Mouse (Mus musculus): Measurements from ENCODE around the gene Gm20388.
"Not testable (repeated sequence)": the region's sequence is repeated elsewhere in the genome, so short reads cannot be mapped to it uniquely, and the experiment has no call there.

The Gm20388 gene

DNA sequence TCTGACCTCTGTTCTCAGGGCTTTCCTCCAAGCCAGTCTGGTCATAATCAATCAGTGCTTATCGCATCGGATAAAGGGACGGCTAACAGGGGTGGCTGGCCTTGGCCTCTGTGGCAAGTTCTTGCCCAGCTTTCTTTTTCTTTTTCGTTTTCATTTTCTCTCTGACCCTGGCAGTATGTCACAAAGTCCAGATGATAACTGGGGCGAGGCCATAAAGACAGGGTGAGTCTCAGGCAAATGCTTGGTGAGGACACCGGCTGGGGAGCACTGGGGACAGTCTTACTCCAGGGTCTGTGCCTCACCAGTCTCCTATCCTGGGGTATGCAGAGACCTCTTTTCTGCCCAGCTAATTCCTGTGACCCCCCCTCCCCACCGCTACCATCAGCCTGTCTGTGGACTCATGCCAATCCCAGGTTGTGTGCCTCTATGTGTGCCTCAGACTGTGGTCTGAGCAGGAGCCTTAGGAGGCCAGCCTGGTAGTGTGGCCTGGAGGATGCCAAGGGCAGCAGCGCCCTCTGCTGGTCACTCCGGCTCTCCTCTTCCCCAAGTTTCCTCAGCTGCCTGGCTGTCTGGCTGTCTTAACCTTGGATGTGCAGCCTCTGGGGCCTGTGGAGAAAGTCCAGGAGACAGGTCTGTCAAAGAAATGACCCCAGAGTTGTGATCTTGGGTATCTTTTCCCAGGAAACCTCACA lies 885.4 kb downstream of the Gm20388 start:
- DNase-seq (ENCODE audit: low read depth), result peak; percentile 90

DNA sequence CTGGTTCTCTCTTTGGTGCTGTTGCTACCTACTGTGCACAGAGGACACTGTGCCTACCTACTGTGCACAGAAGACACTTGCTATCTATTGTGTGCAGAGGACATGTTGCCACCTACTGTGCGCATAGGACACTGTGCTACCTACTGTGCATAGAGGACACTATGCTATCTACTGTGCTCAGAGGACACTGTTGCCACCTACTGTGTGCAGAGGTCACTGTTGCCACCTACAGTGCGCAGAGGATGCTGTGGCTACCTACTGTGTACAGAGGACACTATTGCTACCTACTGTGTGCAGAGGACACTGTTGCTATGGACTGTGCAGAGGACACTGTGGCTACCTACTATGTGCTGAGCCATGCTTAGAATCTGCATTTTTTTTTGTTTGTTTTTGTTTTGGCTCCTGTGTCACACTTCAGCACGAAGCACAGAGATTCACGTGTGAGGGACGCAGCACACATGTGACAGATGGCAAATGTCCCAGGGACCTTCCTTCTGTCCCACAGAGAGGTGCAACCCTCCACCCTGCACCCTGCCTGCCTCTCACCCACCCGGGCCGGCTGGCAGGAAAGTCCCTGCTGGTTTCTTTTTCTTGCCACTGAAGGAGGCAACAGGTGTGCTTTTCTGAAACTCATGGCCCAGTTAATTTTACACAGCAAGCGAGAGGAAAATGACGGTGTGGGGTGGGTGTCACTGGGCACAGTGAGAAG lies 886.5 kb downstream of the Gm20388 start:
- no peak for DNase-seq (ENCODE audit: low read depth)

DNA sequence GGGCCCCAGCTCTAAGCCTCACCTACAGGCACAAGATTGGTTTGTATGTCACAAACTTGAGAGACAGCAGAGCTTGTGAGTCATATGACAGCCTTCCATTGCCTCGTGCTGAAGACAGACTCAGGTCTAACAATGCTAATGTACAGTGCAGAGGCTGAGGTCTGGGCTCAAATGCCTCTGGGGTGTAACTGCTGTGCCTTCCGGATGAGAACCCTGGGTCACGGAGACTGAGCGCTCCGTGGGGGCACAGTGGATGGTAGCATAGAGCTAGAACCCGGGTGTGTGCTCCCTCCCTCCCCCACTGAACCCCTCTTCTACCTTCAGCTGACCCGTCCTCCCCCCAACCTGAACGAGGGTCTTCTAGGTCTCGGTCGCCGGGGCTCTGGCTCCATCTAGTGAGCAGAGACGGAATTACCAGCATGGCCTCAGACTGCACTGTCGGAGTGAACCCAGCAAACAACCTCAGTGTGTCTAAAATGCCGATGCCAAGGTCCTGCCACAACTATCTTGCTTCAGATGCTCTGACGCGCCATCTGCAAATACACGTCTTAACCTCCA lies 889.7 kb downstream of the Gm20388 start:
- DNase-seq (ENCODE audit: low read depth), result peak; percentile 53

DNA sequence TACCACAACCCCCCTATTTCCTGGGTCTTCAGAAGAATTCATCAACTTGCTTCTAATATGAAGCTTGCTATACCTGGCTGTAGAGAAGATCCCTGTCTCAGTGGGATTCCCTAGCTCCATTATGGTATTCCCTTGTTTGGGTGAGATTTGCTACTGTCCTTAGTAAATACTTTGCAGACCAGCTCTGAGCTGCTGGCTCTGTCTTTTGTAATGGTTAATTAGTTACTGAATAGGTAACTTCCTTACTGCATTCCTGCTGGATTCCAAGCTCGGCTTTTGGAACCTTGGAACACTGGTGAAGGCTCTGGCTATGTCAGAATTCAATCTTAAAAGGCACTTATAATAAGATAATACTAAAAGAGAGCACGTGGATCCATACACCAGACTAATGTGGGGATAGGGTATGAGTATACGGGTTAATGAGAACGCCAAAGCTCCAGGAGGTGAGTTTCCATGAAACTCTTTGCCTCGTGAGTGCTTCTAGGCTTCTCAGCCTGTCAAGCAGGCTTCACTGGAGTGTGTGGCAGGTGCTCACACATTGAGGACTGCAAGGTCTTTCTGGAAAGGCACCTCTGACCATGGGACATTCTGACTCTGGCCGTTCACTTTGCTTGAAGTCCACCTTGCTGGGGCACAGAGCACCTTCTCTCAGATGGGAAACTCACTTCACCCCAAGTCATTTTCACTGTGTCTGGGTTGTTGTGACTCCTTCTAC lies 893.2 kb downstream of the Gm20388 start:
- DNase-seq (ENCODE audit: low read depth), result not testable (repeated sequence)

DNA sequence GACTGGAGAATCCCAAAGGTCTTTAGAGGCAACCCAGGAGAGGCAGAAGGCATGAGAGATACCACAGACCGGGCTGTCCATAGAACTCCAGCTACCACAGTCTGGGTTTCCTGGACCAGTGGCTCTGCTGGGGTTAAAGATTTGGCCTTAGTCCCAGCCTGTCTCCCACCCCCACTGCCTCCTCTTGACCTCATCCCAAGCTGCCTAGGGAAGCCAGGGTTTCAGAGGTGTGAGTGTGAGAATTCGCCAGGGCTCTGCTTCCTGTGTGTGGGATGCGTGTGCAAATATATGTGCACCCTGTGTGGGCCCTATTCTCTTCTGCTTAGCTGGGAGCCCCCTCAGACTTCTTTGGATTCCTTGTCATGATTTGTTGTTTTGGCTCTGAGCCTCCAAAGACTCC lies 894.1 kb downstream of the Gm20388 start:
- no peak for DNase-seq (ENCODE audit: low read depth)

DNA sequence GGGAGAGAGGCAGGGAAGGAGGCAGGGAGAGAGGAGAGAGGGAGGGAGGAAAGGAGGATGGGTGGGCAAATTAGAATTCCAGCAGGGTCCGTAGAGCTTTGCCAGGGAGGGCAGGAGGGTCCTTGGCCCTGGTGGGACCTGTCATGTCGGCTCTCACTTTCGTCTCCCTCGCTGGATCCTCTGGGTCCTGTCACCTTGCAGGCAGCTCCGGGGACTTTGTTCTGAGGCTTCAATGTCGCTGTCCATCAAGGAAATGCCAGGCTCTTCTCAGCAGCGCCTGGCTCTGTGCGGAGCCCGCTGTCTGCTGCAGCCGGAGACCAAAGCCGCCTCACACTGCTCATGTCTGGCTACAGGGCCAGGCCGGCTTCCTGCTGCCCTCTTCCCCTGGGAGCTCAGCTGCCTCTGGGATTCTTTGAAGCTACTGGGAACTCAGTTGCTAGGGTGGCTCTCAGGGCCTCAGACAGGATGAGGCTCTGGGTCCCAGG lies 896.2 kb downstream of the Gm20388 start:
- no peak for DNase-seq (ENCODE audit: low read depth)

DNA sequence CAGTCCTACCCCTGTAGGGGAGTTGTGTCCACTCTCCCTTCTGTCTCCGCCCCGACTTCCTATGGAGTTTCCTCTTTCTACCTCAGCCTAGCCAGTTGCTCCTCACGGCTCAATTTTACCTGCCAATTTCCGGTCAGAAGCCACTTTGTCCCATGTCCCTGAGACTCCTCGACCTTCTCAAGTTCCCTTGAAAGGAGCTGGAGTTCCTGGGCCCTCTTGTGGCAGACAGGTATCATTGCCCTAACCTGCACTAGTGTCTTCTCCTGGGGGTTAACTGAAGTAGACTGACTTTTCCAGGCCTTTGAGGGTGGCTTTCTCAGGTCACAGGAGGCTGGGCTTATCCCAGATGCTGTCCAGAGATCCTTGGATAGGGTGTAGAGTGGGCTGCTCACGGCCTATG lies 897.1 kb downstream of the Gm20388 start:
- DNase-seq (ENCODE audit: low read depth), result peak; percentile 27

DNA sequence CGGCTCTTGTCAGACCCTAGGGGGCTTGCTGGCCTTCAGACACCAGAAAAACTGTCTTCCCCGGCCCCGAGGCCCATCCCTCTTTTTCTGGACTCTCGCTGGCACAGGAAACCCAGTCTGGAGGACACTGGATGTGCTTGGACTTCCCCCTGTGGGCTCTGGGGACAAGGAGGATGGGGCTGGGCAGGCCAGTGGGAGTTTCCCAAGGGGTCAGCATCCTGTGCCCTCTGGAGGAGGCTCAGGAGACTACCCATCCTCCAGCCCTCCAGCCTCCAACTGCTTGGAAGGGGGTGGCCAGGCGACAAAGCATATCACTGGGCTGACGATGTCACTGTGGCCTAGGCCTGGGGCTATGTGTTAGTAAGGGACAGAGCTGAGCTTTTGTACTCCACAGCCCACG lies 898.4 kb downstream of the Gm20388 start:
- DNase-seq (ENCODE audit: low read depth), result no peak

DNA sequence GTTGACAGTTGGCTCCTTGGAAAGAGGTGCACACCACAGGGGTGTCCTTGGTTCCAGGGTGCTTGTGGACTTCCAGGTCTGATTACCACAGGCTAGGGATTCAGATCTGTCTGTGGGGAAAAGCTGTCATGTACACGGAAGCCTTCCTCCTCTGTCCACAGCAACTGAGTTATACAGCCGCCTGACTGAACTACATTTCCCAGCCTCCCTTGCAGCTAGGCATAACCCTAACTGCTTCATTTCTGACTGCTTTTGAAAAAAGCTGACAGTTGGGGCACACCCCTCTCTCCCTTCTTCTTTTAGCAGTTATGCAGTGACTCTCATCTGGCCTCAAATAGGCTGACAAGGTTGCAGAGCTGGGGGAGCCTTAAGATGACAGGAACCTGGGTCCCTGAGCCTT lies 901.3 kb downstream of the Gm20388 start:
- DNase-seq (ENCODE audit: low read depth), result no peak

DNA sequence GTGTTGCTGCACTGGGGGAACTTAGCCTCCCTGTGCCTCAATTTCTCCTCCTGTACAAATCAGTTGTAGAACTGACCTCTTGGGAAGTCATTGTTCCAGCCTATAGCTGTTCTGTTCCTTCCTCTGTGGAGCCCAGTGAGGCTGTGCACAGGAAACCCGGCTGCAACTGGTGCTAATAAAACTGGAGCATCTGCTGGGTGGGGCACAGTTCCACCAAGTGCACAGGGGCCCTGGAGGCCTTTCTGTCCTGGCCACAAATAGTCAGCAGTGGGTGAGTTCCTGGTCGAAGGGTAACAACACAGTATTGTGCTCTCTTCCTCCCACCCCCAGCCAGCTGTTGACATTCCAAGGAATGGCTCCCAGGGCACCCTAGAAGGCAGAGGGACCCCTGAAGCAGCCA lies 902.4 kb downstream of the Gm20388 start:
- DNase-seq (ENCODE audit: low read depth), result no peak

DNA sequence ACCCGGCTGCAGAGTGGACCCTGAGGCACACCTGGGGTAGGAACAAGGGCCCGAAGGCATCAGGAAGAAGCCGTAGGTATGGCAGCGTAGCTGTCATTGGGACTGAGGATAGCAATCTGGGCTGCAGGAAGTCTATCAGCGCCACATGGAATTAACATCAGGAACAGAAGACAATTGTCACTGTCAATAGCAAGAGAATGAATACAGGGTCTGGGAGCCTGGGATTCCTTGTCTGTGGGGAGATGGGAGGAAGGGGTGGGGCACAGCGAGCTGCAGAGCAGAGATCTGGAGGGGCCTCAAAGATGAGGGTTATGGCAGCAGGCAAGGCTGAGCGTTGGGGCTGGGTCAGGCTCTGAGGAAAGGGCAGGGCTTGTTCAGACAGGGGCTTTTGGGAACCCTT lies 903.2 kb downstream of the Gm20388 start:
- DNase-seq (ENCODE audit: low read depth), result no peak

DNA sequence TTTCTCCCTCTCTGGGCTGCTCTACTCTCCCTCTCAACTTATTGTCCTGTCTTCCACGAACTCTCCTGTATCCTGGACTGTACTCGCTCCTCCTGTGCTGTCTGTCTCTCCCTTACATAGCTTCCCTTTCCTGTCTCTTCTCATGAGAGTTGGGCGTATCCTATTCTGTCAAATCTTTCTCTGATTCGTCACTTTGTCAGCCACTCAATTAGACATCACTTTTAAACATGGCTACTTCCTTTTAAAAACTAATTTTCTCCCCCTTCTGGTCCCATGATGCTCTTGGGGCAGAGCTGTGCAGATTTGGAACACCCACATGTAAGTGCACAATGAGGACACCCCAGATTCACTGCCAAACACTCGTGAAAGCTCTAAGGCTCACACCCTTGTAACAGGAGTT lies 905.7 kb downstream of the Gm20388 start:
- DNase-seq (ENCODE audit: low read depth), result peak; percentile 57

DNA sequence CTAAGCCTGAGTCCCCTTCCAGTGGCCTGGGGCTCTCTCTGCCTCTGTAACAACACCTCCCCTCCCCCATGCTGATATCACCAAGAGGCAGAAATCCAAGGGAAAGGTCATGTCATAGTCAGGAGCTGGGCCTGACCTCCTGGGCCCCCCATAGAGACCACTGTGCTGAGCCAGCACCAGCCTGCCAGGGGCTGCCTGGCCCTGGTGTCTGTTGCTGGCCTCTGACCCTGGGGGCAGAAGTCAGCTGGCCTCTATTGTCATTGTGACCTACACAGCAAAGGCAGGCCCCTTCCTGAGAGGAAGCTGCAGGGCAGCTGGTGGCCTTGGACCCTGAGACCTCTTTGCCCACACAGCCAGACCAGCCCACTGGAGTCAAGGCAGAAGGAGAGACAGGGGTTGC lies 909.3 kb downstream of the Gm20388 start:
- DNase-seq (ENCODE audit: low read depth), result no peak

DNA sequence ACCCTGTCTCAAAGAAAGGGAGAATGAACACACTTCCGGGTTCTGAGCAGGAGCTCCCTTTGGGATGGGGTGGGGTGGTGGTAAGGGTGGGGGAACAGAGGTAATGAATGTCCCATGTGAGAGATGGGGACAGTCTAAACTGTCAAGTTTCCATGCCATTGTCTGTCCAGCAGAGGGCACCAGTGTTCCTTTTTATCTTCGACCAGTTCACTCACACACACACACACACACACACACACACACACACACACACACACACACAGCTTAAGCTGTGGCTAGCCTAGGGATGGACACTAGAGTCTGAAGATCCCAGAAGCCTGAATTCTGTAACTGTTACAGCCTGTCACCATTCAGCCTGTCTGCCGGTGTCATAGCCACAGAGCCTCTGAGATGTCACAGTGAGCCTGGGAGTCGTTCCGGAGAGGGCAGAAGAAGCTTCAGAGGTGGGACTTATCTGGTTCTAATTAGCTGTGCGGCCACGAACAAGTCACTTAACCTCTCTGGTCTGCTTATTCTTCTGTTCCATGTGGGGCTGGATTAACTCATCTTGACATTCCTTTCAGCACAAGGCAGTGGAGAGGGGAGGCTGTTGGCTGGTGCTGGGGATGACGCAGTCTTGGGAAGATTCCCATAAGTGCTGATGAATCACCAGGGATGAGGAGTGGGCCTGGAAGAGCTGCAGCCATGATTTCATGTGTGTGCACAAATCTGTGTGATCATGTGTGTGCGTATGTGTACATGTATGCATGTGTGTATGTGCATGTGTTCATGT lies 910.9 kb downstream of the Gm20388 start:
- peak; percentile 84 for DNase-seq (ENCODE audit: low read depth)

DNA sequence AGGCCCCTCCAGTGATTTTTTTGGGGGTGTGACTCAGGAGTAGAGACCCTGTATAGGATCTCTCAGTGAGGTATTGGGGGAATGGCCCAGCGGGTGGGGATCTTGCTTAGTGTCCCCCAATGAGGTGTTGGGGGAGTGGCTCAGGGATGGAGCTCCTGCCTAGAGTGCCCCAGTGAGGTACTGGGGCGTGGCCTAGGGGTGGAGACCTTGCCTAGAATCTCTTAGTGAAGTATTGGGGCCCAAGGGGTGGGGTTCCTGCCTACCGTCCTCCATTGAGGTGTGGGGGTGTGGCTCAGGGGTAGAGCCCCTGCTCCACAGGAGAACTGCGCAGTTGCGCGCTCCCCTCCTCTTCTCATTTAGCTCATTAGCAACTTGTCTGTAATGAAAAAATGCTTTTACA lies 912.7 kb downstream of the Gm20388 start:
- no peak for DNase-seq (ENCODE audit: low read depth)

DNA sequence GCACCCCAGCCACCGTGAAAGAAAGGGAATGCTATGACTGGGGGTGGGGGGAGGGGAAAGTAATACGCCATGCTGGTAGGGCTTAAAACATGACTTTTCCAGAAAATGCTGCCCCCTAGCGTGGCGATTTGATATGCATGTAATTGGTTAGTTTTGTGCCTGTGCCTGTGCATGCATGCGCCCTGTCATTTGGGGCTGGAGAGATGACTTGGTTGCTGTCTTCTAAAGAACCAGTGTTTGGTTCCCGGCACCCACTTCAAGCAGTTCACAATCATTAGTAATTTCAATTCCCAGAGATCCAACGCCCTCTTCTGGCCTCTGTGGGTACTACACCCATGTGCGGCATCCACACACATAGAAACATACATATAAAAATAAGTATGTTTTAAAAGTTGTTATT lies 913.2 kb downstream of the Gm20388 start:
- DNase-seq (ENCODE audit: low read depth), result no peak

DNA sequence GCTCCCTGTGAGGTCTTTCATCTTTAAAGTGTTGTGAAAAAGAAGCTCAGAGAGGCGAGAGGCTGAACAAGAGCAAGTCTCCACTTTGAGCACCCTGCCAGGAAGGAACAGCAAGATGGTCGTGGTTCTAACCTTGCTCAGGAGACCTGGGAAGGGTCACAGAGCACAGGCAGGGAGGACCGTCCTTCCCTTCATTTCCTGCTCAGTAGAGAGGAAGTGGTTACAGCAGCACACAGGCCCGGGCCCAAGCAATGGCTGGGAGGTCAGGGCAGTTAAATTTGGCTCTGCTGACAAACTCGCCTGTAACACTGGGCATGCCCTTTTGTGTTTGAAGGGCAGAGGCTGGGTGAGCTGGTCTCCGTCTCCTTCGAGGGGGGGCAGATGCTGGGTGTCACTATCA lies 914.0 kb downstream of the Gm20388 start:
- no peak for DNase-seq (ENCODE audit: low read depth)

DNA sequence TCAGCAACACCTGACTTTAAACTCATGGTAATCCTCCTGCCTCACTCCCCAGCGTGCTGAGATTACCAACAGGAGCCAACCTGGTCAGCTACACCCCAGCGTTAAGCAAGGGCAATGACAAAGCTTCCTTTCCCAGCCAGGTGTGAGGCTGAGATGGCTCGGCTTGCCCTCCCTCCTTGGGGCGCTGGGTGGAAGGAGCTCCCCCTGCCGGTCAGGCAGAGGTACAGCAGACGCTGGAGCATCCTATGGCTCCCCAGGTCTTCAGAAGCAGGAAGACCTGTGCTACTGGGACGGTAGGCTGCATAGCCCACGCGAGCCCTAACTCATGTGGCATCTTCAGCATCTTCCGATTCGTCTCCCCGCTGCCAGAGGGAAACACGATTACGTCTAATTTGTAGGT lies 917.6 kb downstream of the Gm20388 start:
- DNase-seq (ENCODE audit: low read depth), result peak; percentile 62

DNA sequence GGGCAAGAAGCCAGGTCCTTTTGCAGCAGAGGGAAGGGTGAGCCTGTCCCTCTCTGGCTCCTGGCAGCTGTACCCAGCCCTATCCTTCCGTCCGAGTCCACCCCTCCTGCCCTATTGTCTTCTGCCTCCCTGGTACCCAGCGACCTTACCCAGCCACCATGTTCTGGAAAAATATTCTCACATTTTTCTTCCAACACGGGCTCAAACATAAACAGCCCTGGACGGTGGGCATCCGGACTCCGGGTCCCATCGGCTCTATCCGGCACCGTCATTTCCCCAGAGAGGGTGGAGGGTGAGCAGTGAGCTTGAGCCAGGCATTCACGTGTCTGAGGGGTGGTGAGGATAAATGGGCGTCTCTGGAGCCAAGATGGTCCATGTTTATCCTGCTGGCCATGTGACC lies 920.0 kb downstream of the Gm20388 start:
- DNase-seq (ENCODE audit: low read depth), result no peak

DNA sequence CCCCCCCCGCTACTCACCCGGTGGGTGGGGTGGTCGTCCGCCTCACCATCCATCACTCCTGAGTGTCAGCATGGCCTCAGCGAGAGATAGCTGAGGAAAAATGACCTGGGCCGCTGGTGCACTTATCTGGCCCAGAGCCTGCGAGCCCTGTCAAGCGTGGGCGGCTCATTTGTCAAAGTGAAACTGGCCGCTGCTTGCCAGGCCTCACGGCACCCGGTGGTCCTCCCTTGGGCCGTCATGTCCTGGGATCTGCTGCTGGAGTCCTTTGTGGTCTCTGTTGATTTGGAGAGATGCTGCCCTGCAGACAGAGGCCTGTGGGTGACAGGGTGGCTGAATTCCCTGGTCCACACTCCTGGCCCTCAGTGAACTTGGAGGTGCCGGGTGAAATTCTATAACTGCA lies 921.4 kb downstream of the Gm20388 start:
- DNase-seq (ENCODE audit: low read depth), result peak; percentile 75

DNA sequence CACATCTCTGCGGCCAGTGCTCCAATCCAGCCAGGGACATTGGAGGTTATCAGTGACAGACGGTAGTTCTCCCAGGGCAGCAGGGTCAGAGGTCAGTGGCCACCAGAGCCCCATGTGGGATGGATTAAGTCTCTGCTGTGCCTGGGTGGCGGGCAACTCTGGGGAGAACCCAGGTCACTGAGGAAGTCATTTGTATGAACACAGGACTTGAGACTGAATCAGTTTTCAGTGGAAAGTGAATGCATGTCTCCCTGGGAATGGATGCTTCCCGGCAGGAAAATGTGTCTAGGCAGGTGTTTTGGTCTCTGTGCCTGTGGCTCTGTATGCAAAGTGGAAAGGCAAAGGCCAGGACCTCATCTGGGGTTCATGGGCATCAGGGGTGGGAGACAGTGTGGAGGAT lies 922.6 kb downstream of the Gm20388 start:
- no peak for DNase-seq (ENCODE audit: low read depth)

DNA sequence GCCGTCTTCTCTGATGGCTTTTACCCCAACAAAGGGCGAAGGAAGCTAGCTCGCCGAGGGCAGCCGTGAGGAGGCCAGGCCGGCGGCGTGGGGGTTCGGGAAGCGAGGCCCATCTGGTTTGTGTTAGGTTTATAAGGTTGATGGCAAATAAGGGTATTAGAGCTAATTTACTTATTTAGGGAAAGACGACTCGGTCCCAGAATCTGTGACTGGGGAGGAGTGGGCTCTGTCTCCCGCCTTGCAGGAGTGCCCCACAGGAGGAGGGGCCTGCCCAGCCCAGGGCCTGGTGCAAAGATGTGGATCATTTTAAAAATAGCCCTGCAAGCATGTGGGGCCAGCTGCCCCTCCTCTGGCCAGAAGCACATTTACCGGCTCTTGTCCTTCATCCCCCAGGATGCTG lies 928.4 kb downstream of the Gm20388 start:
- DNase-seq (ENCODE audit: low read depth), result no peak

All from NIH3T3 (cell line).